Mouse (Mus musculus) naive thymus-derived CD4-positive, alpha-beta T cell, adult 2 months (primary cell): ENCODE data around the gene Rbp7.
A peak's percentile ranks its signal among the peaks of the same experiment; 100 is the strongest.
"Not testable (repeated sequence)": the region's sequence is repeated elsewhere in the genome, so short reads cannot be mapped to it uniquely, and the experiment has no call there.

ENCODE experiments used
- DNase-seq: peaks from one replicate; pipeline ENCODE4 v3.0.0-alpha.2; 2011; ENCODE audit warnings: low read depth

Rbp7 gene

DNA sequence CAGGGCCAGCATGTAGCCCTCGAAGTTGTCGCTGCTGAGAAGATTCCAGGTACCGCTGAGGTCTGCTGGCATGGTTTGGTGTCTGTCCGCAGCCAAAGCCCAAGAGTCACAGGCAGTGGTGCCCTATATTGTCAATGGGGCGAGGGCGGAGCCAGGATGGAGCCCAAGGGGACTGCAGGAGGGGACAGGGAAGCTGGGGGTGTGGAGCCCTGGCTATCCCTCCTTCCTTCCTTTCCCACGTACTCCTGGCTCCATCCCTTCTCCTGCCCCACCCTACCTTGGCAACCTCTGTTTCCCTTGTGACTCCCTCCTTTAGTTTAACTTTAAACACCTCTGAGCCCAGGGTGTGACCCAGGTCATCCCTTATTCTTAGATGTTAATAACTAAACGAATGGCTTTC is at the start of gene Rbp7:
Gene Rbp7 (minus strand): TSS at position 100 of the 400 bp plus-strand sequence.
- DNase-seq, result no peak

DNA sequence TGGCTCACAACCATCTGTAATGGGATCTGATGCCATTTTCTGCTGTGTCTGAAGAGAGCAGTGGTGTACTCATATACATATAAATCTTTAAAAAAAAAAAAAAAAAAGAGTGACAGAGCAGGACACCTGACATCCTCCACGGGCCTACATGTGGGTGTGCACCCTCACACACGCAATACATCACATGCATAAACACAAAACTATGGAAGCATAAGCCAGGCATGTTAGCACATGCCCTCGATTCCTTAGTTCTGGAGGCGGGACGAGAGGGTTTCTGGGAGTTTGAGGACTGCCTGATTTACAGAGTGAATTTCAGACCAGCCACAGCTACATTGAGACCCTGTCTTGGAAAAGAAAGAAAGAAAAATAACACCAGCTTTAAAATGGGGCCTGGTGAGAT is 49.6 kb upstream of the Rbp7 start:
- DNase-seq, result no peak

DNA sequence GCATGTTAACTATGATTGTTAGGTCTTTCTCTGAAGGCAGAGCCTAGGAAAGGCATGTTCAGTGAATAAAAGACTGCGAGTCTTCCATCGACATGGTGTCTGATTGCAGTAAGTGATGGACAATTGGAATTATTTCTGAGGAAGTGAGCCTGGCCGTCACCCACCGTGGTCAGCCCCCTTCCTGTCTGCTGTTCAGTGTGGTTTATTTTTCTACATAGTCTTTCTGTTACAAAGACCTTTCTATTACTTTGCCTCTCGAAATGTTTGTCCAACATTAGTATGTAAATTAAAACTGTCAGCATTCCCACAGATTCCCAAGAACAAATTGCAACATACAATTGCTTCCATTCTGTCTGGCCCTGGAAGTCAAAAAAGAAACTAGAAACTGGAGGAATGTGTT is 45.0 kb upstream of the Rbp7 start:
- DNase-seq, result no peak

DNA sequence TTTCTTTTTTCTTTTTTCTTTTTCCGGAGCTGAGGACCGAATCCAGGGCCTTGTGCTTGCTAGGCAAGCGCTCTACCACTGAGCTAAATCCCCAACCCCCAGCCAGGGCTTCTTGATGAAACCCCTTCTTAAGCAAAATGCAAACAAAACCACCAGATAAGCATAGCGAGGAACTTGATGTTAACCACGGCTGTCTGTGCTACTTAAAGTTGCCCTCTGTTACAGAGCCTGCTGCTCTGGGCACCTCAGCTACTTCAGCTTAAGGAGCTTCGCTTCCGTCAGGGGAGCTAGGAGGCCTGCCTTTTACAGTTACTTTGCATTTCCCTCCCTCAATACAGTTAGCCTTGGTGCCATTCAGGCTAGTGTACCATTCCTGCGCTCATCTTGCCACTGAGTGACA is 44.1 kb upstream of the Rbp7 start:
- no peak for DNase-seq

DNA sequence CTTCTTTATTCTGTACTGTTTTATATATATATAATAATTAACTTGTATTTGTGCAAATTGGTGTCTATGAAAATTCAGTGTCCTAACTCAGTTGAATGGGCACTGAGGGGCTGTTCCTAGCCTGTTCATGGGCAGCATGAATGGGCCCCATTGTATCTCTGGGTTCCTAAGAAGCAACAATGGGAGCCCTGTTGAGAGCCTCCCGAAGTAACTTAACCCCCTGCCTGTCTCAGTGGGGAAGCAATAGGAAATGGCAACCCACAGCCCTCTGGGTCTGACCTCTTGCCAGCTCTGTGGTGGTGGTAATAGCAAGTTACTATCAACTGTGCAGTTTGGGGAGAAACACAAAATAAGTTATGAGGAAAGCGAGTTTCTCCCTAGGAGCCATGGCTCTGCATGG is 41.8 kb upstream of the Rbp7 start:
- DNase-seq, result no peak

DNA sequence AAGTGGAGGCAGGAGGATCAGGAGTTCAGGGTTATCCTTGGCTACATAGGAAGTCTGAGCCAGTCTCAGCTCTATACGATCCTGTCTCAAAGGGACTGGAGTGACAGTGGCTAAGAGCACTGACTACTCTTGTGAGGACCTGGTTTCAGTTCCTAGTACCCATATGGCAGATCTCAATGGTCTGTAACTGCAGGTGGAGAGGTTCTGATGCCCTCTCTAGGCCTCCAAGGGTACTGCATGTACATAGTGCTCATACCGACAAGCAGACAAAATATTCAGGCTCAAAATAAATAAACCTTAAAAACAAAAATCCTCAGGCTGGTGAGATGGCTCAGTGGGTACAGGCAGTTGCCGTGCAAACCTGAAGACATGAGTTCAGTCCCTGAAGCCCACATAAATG is 36.4 kb upstream of the Rbp7 start:
- peak; percentile 31 for DNase-seq

DNA sequence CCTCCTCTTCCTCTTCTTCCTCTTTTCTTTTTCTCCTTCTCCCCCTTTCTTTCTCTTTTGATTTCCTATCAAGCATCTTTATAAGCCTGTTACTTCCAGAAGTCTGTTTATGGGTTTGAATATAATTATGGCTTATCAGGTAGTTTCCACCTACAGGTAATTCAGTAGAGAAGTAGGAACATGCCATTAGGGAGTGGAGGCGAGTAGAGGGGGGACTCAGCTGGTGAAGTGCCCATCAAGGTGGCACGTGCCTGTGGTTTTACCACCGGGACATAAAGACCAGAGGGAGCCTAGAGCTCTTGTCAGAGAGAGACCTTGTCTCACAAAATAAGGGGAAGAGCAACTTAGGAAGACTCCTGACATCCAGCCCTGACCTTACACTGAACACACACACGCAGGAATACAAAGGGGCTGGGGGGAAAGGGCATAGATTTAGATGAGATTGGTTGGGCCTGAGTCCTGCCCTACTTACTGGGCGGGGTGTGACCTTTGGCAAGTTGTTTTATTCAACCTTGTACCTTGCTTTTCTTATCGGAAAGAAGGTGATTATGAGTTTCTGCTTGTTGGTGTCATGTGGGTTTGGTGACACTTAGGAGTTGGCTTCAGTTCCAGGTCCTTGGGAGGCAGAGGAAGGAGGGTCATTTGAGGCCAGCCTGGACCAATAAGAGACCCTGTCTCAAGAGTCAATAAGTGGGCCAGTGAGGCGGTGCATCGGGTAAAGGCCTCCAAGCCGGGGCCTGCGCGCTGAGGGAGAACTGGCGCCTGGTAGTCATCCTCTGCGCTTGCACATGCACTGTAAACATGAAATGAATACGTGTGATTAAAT is 34.9 kb upstream of the Rbp7 start:
- DNase-seq, result no peak

DNA sequence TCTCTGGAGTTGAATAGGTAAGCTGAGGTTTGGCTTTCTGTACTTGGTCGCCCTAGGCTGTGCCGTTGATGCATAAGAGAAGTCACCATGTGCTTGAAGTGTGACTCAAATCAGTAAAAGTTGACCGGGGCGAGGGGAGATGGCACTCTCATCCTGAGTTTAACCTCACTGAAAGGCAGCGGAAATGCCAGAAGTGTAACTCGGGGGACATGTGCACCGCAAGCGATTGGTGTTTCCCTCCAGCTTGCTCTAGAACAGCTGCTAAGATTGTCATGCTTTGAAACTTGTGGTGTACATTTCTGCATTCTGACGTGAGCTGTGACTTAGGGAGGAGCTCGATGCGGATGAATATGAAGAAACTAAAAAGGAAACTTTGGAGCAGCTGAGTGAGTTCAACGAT is 33.0 kb upstream of the Rbp7 start:
- no peak for DNase-seq

DNA sequence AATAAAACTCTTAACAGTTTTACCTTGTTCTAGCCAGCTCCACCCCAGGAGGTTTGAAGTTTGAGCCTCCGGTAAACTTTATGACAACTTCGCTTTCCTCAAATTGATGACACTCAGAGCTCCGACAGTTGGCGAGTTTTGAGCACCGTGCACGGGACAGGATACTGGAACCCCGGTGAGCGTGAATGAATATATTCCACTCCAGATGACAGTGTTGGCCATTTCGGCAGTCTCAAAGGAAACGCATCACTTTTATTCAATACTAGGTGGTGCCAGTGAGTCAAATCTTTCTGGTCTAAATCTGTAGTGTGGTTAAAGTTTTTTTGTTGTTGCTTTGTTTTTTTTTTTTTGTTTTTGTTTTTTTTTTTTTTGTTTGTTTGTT is 31.0 kb upstream of the Rbp7 start:
- peak; percentile 70 for DNase-seq

DNA sequence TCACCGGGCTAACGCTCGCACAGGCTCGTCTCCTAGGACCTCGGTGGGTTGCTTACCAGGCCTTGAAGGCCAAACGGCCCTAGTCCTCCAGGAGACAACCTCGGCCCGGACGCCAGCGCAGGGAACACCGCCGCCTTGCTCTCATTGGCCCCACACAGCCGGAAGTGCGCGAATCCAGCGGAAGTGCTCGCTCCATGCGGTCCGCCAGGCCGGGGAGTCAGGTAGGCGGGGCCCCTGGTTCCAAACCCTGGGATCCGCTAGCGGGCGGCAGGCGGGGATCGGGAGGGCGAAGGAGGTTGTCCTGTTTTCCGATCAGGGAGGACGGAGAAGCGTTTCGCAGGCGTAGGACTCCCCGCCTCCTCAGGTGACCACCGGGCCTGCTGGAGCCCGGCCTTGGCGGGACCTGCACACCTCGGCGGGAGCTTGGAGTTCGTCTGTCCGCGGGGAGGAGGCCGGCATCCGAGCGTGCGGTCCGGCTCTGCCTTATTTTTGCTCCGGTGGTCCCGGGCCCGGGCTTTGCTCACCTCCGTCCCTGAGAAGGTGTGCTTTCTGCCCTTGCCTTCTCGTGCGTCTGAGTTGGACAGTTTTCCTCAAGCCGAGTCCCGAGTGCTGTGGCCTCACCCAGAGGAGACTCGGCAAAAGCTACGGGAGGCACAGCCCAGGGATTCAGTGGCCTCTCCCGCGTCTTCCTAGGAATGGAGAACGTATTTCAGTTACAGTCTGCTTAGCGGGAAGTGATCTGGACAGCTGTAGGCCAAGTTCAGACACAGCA is 30.5 kb upstream of the Rbp7 start, which contains the start of the genes Nmnat1 and Lzic:
Gene Nmnat1 (minus strand): TSS at position 150 of the 772 bp plus-strand sequence.
Gene Lzic (plus strand): TSS at position 177 of the 772 bp plus-strand sequence.
- peak; percentile 89 for DNase-seq

DNA sequence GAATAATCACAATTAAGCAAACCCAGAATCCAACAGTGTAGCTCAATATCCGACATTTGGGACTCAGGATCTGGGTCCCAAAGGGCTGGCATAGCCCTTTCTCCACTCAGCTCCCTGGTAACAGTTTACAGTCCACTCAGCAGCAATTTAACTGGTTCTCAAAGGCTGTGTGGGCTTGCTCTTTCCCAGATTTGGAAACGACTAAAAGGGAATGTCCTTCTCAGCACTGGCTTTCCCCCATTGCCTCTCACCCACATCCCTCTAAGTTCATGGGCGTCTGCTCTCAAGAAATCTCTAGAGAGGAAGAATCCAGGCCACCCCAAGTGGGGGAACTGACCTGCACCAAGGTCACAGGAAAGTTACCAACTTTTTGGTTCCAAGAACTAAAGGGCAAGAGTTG is 29.8 kb upstream of the Rbp7 start:
- no peak for DNase-seq

DNA sequence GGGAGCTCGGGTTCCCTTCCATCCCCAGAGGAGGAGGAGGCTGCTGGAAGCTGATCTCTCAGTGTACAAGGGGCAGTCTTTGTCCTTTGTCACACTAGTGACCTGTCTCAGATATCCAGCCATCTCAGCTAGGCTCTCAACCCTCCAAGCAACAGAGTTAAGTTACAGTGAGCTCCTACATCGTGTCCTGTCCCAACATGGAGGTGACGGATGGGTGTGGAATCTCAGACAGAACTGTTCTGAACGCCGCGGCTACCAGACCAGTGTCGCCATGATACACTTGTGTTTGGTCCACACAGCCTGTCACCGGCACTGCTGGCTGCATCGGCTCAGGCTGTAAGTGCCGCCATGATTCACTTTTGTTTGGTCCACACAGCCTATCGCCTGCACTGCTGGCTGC is 22.3 kb upstream of the Rbp7 start, which contains the start of gene Tmem274:
Gene Tmem274 (plus strand): TSS at position 301 of the 400 bp plus-strand sequence.
- DNase-seq, result no peak

DNA sequence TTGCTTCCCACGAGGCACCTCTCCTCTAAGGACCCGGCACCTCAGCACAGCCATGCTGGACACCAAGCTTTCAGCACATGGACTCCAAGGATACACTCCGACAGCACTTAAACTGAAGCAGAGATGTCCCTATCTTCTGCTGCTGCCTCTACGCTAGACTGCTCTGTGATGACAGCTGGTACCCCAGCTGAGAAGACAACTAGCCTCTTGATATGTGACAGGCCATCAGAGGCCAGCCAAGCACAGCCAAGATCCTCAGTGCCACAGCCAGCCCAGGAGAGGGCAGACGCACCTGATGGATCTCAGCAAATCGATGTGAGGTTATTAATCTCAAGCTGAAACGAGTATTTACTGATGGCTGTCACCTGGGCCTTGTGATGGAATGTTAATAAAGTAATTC is 20.3 kb upstream of the Rbp7 start:
- DNase-seq, result no peak

DNA sequence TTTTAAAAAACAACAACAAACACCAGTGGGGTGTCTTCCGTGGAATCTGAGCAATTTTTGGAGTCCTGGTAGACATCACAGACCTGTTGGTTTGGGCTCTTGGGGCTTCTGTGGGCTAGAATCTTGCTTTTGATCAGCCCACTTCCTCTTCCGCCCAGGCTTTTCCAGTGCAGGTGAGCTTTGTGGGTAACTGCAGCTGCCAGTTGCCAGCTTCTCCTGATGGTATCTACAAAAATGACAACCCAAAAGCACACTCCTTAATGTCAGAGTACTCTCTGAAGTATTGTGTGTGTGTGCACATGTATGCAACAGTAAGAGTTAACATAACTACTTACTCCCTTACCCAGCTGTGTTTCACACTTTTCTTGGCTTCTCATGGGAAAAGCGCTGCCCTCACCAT is 14.8 kb upstream of the Rbp7 start:
- peak; percentile 88 for DNase-seq

DNA sequence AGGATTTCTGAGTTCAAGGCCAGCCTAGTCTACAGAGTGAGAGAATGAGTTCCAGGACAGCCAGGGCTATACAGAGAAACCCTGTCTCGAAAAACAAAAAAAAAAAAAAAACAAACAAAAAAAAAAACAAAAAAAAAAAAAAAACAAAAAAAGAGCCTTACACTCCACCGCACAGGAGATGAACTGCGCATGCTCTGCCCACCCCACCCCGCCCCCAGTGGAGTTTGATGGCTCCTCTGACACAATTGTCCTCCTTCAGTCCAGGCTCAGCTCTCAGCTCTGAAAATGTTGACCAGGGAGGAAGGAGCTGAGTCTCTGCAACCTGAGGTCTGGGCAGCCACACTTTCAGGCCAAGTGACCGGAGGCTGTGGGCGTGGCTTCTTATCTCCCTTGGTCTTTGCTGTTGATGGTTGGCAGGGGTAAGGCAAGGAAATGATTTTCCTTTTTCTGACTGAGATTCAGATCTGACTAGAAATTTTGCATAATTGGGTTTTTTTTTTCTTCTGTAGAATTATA is 8.7 kb upstream of the Rbp7 start:
- DNase-seq, result no peak

DNA sequence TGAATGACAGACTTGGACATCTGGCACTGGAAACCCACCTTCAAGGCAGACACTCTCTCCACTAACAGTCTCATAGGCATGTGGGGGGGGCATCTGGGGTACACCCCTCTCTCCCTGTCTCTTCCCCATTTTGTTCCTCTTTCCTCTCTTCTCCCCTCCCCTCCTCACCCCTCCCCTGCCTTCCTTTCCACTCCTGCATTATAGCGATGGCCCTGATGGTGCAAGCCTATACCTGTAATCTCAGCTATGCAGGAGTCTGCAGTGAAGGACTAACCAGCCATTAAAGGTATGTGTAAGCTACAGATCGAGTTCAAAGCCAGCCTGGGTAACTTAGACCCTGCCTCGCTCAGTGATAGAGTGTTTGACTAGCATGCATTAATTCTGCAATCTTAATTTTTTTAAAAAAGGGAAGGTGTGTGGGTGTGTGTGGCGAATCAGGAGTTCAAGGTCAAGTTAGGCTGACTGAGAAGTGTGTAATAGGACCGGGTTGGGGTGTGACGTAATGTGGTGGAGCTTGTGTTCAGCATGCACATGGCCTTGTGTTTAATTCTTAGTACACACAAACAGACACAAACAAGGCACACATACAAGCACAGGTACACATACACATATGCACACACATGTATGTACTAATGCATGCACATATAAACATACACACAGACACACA is 7.7 kb upstream of the Rbp7 start:
- no peak for DNase-seq

DNA sequence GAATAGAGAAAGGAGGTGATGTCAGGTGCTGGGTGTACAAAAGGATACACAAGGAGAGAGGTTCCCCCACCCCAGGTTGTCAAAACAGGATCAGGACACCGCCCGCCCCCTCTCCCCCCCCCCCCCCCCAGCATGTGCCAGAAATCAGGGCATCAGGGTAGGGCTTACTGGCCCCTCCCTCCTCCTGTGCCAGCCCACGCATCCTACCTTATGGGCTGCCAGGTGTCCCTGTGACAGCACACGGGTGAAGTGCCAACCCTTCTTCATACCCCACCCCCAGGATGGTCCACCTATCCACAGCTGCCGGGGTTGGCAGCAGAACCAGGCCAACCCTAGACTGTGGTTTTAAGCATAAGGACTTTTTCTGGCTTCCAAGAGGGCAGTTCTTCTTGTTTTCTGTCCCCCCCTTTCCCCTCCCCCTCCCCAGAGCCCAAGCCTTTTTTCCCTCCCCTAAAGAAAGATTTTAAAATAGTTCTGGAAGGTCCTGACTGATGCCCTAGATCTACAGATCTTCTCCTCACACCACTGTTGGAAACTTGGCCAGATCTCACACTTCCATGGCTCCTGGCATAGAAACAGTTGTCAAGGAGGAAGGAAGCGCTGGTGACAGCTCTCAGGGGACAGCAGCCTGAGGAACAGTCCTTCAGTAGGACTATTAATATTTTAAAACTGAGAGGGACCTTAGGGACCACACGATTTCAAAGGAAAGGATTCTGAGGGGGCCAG is 7.0 kb upstream of the Rbp7 start:
- no peak for DNase-seq

DNA sequence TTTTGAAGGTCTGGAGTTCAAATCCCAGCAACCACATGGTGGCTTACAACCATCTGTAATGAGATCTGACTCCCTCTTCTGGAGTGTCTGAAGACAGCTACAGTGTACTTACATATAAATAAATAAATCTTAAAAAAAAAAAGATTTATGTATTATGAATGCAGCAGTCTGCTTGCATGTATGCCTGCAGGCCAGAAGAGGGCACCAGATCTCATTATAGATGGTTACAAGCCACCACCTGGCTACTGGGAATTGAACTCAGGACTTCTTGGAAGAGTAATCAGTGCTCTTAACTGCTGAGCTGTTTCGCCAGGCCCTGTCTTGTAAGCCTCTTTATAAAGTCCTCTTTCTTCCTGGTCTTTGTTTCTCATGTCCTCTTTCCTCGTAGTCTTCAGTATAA is 5.7 kb upstream of the Rbp7 start:
- DNase-seq, result not testable (repeated sequence)

DNA sequence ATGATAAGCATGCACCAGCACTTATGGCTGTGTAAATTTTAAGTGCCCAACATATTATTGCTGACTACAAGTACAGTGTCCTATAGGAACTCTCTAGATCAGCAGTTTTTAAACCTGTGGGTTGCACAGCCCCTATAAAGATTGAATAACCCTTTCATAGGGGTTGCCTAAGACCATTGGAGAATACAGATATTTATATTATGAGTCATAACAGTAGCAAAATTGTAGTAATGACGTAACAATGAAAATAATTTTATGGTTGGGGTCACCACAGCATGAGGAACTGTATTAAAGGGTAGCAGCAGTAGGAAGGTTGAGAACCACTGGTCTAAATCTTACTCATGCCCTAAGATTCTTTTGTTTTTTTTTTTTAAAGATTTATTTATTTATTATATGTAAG is 4.6 kb upstream of the Rbp7 start:
- DNase-seq, result no peak

DNA sequence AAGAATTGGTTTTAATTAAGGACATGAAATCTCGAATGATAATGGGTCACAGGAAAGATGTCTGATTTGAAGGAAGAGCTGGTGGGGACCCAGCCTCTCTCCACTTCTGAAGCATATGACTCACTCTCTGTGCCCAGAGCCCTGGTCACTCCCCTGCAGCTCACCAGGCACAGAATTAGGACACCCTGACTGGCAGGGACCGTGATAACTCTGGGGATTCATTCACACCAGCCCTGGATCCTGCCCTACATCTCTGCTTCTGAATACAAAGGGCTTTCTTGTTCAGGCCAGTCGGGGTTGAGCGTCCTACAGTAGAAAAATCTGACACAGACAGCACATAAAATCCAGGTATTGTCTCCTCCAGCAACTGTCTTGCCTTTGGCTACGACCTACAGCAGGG is 3.7 kb upstream of the Rbp7 start:
- DNase-seq, result no peak

DNA sequence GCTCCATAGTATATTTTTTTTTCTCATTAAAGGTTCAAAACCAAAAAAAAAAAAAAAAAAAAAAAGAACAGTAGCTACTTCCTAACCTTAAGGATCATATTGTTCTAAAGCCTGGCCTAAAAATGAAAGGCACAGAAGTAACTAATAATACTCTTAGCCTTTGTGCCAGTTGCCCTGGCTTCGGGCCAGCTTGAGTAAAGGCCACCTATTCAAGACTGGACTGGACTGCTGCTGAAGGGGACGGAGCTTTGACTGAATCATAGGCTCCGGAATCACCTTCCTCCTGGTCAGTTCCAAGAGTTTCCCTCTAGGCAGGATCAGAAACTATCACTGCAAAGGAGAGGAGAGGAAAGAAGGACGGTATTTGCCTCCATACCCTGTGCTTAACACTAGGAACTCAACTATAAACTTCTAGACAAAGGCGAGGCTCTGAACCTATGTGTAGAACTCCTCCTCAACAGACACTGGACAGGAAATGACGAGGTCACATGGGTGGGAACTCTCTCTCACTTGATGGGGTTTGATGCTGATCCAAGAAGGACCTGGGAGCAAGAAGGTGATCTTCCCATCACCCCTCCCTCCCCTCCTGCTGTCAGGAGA is 3.2 kb upstream of the Rbp7 start:
- DNase-seq, result no peak
